Mouse (Mus musculus): ENCODE results near the gene Snrpa.

The Snrpa gene

GRCm38 (mm10) chr7:27195681-27196611 is at the start of gene Snrpa, which contains the start of gene BC024978:
Gene Snrpa (minus strand): TSS chr7:27196271.
Gene BC024978 (plus strand): TSS chr7:27195781.
- peak; percentile 93 to 96 for DNase-seq

GRCm38 (mm10) chr7:27244088-27244487 is 48.0 kb upstream of the Snrpa start:
- peak; percentile 70 to 71 for DNase-seq

GRCm38 (mm10) chr7:27243211-27243610 is 47.1 kb upstream of the Snrpa start:
- no peak for DNase-seq

- DNase-seq = no peak
Observed at GRCm38 (mm10) chr7:27238568-27238967, 42.5 kb upstream of the Snrpa start.

GRCm38 (mm10) chr7:27237527-27237926 is 41.5 kb upstream of the Snrpa start:
- no peak for DNase-seq

- DNase-seq = no peak
Observed at GRCm38 (mm10) chr7:27235726-27236125, 39.7 kb upstream of the Snrpa start.

GRCm38 (mm10) chr7:27233300-27233699 is 37.2 kb upstream of the Snrpa start:
- no peak for DNase-seq

- peak; percentile 93 to 94 for DNase-seq
Observed at GRCm38 (mm10) chr7:27232781-27233281, 36.8 kb upstream of the Snrpa start, which contains the start of gene Coq8b. Gene Coq8b (plus strand): TSS chr7:27233023.

GRCm38 (mm10) chr7:27231693-27232331 is 35.7 kb upstream of the Snrpa start:
- DNase-seq = no peak

- peak; percentile 26 to 27 for DNase-seq
Observed at GRCm38 (mm10) chr7:27230781-27231180, 34.7 kb upstream of the Snrpa start.

GRCm38 (mm10) chr7:27228865-27229264 is 32.8 kb upstream of the Snrpa start:
- no peak for DNase-seq

GRCm38 (mm10) chr7:27228281-27228821 is 32.3 kb upstream of the Snrpa start, which contains the start of gene Itpkc:
Gene Itpkc (minus strand): TSS chr7:27228661.
- DNase-seq = peak; percentile 92

- peak; percentile 4 to 10 for DNase-seq
Observed at GRCm38 (mm10) chr7:27227676-27228075, 31.6 kb upstream of the Snrpa start.

- DNase-seq = no peak
Observed at GRCm38 (mm10) chr7:27227276-27227675, 31.2 kb upstream of the Snrpa start.

GRCm38 (mm10) chr7:27224877-27225575 is 29.0 kb upstream of the Snrpa start:
- no peak for DNase-seq

GRCm38 (mm10) chr7:27222538-27222937 is 26.5 kb upstream of the Snrpa start:
- no peak for DNase-seq

- no peak for DNase-seq
Observed at GRCm38 (mm10) chr7:27221939-27222338, 25.9 kb upstream of the Snrpa start.

- DNase-seq = no peak
Observed at GRCm38 (mm10) chr7:27219937-27220336, 23.9 kb upstream of the Snrpa start.

- no peak for DNase-seq
Observed at GRCm38 (mm10) chr7:27218586-27218985, 22.5 kb upstream of the Snrpa start.

GRCm38 (mm10) chr7:27212626-27213025 is 16.6 kb upstream of the Snrpa start:
- no peak for DNase-seq

GRCm38 (mm10) chr7:27203730-27204449 is 7.8 kb upstream of the Snrpa start:
- no peak for DNase-seq

GRCm38 (mm10) chr7:27198779-27199178 is 2.7 kb upstream of the Snrpa start:
- DNase-seq = no peak

Measured in B cell, adult 2 months (primary cell).